Mouse (Mus musculus) fibroblast of lung, adult 2 months (primary cell): ENCODE data around the gene Dock9.

Experiments
- DNase-seq: peaks from one replicate; pipeline ENCODE4 v3.0.0-alpha.2; 2011; ENCODE audit warnings: low read depth

Dock9 gene

DNA sequence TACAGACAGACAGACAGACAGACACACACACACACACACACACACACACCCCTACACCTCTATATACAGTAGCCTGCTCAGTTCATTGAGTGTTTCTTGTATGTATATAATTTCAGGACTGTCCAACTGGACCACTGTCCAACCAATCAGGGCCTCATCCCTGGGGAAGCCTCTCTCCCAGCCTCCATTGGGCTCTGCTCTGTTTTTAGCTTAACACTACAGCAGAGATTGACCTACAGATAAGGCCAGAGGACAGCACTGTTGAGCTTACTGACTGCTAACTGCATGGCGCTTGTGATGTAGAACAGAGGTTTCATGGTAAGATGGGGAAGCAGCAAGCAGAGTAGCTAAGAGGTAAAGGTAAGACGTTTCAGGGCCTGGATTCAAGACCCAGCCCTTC lies 5.7 kb downstream of the Dock9 start:
- DNase-seq: no peak

DNA sequence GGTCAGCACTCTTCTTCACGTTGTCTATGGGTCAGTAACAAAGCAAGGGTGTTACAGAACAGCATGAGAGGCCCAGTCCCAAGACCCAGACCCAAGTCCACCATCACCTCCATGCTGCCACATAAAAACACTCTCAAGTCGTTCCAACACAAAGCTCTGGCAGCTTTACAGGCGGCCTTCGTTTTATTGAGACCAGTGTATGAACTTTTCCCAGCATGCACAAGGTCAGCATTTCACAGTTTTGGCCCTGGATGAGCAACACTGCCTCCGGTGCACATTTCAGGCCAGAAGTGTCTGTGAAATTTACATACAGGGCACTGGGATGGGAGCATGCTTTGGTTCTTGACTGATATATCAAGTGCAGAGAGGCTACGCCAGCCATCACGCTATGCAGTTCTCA lies 6.5 kb downstream of the Dock9 start:
- no peak for DNase-seq

- DNase-seq: no peak
Measured at GRCm38 (mm10) chr14:121789273-121789672, 8.4 kb downstream of the Dock9 start.

GRCm38 (mm10) chr14:121788451-121788850 lies 9.2 kb downstream of the Dock9 start:
- no peak for DNase-seq

DNA sequence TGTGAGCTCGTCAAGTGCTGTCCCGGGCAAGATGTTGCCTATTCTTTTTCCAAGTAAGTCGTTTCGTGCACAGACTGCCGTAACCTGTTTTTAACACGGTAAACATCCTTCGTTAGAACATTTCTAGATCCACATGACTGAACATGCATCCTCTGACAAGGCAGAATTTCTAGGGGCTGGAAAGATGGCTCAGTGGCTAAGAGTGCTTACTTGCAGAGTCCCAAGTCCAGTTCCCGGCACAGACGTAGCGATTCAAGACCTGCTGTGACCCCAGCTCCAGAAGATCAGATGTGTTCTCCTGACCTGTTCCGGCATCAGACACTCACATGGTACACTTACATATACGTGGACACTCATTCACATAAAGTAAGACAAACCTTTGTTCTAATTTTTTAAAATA lies 10.2 kb downstream of the Dock9 start:
- DNase-seq: no peak

GRCm38 (mm10) chr14:121786900-121787299 lies 10.7 kb downstream of the Dock9 start:
- DNase-seq: no peak

GRCm38 (mm10) chr14:121785394-121785793 lies 12.2 kb downstream of the Dock9 start:
- no peak for DNase-seq

DNA sequence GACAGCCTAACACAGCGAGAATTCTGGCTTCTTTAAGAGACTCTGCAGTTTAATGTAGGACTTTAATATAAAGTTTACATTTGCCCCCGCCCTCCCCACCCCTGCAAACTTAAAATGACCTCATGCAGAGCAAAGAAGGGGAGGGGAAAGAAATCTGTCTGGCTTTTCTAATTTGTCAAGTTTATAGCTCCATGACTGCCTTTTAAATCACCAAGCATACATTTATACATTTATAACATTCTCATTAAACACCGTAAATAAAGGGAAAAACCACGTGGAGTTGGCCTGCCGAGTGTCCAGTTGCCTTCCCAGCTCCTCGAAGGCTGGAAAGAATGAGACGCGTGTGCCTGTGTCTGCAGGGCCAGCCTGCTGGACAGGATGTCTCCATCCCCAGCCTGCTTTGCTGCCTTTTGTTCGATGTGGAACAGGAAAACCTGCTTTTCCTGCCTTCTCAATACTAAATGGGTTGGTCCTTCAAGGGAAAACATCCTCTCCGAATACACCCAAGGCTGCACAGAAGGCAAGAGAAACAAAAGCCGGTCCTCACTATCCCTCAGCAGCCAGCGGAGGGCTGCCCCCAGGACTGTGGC lies 16.6 kb downstream of the Dock9 start:
- no peak for DNase-seq

DNA sequence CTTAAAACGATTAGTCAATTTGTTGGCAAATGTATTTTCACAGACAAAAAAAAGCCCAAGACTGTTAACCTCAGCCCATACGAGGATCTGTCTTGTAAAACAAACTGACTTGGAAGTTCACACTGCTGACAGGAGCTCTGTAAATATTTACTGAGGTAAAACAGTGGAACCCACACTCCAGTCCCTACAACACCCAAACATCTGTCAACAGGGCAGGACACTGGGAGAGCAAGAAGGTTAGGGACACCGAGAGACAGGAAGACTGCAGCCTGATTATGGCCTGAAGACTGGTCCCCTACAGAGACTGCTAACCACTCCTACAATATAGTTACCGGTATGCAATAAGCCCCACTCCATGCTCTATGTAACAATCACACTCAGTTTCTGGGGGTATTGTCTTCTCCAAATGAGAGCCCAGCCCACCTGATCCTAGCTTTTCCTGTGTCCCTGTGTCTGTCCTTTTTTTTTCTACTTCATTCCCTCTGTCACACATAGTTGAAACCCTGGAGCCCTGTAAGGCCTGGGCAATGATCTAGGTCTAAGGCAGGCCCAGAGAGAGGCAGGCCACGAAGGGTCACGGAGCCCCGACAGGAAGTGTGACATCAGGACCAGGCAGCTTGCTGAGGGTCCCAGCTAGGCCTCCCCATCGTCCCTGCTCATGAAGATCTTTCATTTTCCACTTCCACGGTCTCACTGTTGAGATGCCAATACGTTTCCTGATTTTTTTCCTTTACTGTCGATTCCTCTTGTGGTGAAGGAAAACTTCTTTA lies 17.3 kb downstream of the Dock9 start:
- DNase-seq: no peak

- DNase-seq: no peak
Measured at GRCm38 (mm10) chr14:121779620-121780019, 18.0 kb downstream of the Dock9 start.

- DNase-seq: no peak
Measured at GRCm38 (mm10) chr14:121777279-121777831, 20.3 kb downstream of the Dock9 start.

DNA sequence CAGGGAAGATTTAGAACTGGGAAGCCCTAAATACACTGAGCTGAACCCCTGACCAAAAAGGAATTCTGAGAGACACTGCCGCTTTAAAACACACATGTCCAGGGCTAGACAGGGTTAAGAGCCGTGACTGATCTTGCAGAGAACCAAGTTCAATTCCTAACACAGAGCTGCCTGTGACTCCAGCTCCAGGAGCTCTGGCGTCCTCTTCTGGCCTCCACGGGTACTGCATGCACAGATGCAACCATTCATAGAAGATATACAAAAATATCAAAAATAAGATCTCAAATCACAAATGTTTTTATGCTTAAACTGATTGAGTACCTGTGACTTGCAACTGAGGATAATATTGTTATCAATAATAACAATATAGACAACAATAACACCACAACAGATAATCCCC lies 20.9 kb downstream of the Dock9 start:
- DNase-seq: no peak

GRCm38 (mm10) chr14:121762021-121762452 lies 35.6 kb downstream of the Dock9 start:
- no peak for DNase-seq

GRCm38 (mm10) chr14:121760403-121760802 lies 37.2 kb downstream of the Dock9 start:
- no peak for DNase-seq

GRCm38 (mm10) chr14:121754110-121754509 lies 43.5 kb downstream of the Dock9 start:
- DNase-seq: peak; percentile 70

DNA sequence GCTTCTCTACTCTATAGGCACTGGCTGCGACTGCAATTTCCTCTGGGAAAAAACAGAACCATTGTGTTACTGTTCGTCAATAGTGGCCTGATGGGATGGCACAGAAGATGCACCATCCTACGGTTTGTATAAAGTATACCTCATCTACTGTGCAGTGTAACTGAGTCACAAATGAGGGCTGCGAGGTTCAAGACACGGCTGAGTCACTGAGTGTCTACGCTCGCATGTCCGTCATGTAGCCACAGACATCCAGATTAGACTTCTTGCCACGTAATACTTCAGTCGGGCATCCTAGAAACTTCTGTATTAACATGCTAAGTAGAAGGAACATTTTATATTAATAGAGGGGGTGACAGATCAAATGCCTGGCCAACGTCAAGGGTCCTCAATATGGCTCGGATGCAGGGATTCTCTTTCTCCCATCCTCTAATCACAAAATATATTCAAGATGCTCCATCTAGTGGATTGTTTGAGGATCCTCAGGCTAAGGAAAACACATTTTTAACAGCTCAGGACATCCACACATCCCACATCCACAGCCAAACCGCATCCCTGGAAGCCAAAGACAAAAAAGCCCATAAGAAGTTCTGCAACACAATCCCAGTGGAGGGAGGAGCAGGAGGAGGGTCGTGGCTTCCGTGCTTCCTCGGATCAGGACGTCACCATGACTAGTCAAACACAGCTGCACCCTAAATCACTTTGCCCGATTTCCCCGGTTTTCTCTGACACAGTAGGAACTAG lies 44.8 kb downstream of the Dock9 start:
- no peak for DNase-seq

GRCm38 (mm10) chr14:121749606-121750005 lies 48.0 kb downstream of the Dock9 start:
- DNase-seq: no peak

DNA sequence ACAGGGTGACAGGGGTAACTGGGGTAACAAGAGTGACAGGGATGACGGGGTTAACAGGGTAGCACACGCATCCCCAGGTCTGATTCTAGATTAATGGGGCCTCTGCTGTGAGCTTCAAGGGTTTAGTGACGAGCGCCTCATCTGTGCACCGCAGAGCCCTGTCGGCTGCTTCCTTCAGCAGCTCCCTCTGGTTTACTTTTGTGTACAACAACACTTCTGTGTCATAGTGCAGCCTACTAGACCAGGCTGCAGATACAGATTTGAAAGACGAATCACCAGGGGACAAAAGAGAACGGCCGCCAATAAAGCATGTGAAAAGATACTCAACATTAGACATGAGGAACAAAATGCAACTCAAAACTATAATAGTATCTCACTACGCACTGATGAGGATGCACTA lies 48.6 kb downstream of the Dock9 start:
- DNase-seq: no peak

GRCm38 (mm10) chr14:121747360-121747759 lies 50.3 kb downstream of the Dock9 start:
- DNase-seq: no peak

DNA sequence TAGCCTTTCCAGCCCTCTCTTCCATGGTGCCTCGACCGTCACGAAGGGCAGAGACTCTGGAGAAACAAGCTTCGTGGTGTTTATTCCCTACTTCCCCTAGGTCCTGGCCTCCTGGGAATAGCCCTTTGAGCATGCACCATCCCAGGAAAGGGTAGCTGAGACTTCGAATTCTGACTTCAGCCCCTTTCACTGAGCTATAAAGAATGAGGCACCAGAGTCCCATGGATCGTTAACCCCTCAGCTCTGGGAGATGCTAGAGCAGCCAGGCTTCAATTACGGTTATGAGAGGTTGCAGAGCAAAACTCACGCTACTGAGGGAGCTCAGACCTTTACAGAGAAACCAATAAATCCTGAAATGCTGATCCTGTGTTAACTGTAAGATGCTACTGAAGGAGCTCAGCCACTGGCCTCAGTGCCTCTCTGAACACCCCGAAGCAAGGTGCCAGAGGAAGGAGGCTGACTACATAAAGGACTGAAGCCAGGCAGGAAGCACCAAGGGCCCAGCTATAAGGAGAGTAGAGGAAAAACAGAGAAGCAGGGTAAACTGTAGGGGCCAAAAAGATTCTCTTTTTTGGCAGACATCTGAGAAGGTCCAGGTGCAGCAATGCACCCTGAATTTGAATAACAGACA lies 53.7 kb downstream of the Dock9 start:
- no peak for DNase-seq

- no peak for DNase-seq
Measured at GRCm38 (mm10) chr14:121738431-121739403, 58.9 kb downstream of the Dock9 start.
